Mouse (Mus musculus) cerebellum, adult 8-10 months (tissue): ENCODE data around the gene Anapc5.
A peak's percentile ranks its signal among the peaks of the same experiment; 100 is the strongest.

Source experiments
- DNase-seq: peaks from one replicate; pipeline ENCODE4 v3.0.0; 2022

Anapc5 gene

DNA sequence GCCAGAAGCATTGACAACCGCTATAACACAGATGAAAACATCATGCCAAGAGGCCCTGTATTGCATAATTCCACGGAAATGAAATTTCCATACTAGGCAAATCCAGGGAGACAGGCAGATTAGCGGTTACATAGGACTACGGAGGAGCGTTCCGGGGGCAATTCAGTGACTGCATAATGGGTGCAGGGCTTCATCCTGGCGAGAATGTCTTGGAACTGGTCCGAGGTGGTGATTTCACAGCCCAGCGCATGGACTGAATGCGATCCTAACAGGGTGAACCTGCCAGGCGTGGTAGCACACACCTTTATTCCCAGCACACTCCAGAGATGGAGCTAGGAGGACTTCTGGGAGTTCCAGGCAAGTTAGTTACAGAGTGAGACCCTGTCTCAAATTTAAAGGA is 53.9 kb downstream of the Anapc5 start:
- DNase-seq, result no peak

DNA sequence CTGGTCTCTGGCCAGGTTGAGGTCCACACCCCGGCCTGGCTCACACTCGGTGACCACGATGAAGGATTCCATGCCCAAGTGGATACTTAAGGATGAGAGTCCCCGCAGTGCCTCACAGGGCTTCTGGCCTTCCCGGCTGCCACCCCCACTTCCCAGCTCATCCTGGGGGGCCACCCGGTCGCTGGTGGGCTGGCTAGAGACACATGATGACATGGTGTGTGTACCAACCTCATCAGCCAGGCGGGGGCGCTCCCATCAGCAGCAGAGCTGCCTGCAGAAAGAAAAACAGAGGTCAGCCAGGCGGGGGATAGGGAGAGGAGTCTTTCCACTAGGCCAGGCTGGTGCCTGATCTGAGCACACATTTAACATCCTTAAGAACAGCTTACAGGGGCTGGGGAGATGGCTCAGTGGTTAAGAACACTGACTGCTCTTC is 57.1 kb downstream of the Anapc5 start:
- peak; percentile 78 for DNase-seq

DNA sequence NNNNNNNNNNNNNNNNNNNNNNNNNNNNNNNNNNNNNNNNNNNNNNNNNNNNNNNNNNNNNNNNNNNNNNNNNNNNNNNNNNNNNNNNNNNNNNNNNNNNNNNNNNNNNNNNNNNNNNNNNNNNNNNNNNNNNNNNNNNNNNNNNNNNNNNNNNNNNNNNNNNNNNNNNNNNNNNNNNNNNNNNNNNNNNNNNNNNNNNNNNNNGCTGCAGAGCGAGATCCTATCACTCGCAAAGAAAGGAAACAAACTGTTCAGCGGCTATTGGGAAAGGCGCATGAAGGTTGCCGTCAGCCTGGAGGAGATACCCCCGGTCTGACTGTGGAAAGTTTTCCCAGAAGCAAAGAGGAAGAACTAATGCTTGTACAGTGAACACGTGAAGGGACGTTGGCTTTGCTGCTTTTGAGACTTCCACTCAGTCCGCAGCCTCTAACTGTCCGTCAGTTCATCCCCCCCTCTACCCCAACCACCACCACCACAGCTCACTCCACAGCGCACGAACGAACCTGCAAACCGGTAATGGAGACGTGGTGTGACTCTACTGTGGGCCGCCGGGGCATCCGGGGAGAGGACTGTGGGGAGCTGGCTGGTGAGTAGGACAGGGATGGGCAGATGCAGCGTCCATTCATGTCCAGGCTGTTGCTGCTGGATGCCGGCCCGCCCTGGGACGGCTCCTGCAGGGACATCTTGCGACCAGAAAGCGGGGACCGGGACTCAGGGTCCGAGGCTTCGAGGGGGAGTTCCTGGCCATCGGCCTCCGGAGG is 57.7 kb downstream of the Anapc5 start:
- DNase-seq, result no peak

GRCm38 (mm10) chr5:122756680-122757079 is 64.5 kb downstream of the Anapc5 start:
- DNase-seq, result peak; percentile 78

- no peak for DNase-seq
Measured at GRCm38 (mm10) chr5:122756144-122756543, 65.0 kb downstream of the Anapc5 start.

GRCm38 (mm10) chr5:122755620-122756019 is 65.5 kb downstream of the Anapc5 start:
- DNase-seq, result no peak

GRCm38 (mm10) chr5:122754477-122754876 is 66.7 kb downstream of the Anapc5 start:
- no peak for DNase-seq

DNA sequence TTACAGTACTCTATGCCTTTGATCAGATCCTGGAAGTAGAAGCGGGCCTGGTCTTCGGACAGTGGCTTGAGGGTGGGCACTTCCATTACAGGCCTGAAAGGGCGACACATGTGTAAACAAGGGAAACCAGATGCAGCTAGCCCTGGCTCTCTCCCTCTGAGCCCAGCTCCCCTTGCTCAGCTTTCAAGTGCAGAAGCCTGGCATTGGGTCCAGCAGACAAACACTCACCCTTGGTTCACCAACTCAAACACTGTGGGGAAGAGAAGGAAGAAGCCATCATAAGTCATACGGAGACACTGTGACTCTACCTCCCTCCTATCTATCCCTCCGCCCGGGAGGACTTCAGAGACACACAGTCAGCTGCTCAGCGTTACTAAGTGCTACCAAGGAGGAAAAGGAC is 73.2 kb downstream of the Anapc5 start:
- DNase-seq, result no peak

DNA sequence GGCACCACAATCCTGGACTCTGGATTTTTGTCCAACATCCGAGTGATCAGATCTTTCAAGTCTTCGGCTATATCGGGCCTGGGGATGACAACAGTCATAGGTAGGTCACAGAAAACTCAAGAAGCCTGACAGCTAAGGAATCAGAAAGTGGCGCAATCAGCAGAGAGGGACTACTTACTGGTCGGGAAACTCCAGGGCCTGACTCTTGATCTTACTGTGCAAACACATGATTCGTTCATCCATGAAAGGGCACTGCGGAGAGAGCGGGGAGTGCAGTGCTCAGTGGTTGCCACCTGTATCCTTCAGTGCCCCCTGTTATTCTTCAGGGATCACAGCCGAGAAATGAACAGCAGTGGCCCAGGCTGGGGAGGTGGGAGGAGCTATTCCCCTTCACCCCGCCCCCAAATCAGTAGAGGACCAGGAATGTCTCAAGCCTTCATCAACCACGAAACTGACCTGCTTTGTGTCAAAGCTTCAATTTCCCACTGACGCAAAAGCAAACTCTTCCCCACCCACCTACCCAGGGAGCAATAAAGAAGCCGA is 77.2 kb downstream of the Anapc5 start:
- no peak for DNase-seq
